Mouse (Mus musculus) limb, embryonic 15.5 days (tissue): Measurements from ENCODE around the gene Tcf25. TPM values are rescaled to one million over a fixed set of nuclear protein-coding genes. Genes with fewer than 3 reads are reported as not detected.
A peak's percentile ranks its signal among the peaks of the same experiment; 100 is the strongest.

Source experiments
- ATAC-seq: fragments of 200-750 bp; cut with Nextera tagmentation; 2 replicates; pipeline ENCODE4 v1.8.0; 2017; ENCODE audit warnings: low read depth, moderate TSS enrichment; ENCODE audit not compliant: insufficient number of reproducible peaks, low FRiP score, low TSS enrichment
- H3K27ac ChIP-seq: fragments of 300-500 bp; sonication (generic); 2 replicates; pipeline ENCODE4 v1.5.1; 2015; ENCODE audit warnings: moderate library complexity, mild to moderate bottlenecking, inconsistent platforms
- H3K27me3 ChIP-seq: fragments of 300-500 bp; sonication (generic); 2 replicates; pipeline ENCODE4 v1.6.1; 2015; ENCODE audit warnings: inconsistent platforms
- H3K36me3 ChIP-seq: fragments of 300-500 bp; sonication (generic); 2 replicates; pipeline ENCODE4 v1.6.1; 2015; ENCODE audit warnings: inconsistent platforms
- H3K4me1 ChIP-seq: fragments of 300-500 bp; sonication (generic); 2 replicates; pipeline ENCODE4 v1.6.1; 2015; ENCODE audit warnings: inconsistent platforms
- H3K4me2 ChIP-seq: fragments of 300-500 bp; sonication (generic); 2 replicates; pipeline ENCODE4 v1.6.1; 2015; ENCODE audit warnings: mild to moderate bottlenecking, inconsistent platforms
- H3K4me3 ChIP-seq: fragments of 300-500 bp; sonication (generic); 2 replicates; pipeline ENCODE4 v1.5.1; 2015; ENCODE audit warnings: mild to moderate bottlenecking, inconsistent platforms
- H3K9ac ChIP-seq: fragments of 300-500 bp; sonication (generic); 2 replicates; pipeline ENCODE4 v1.6.1; 2015; ENCODE audit warnings: inconsistent platforms
- H3K9me3 ChIP-seq: fragments of 300-500 bp; sonication (generic); 2 replicates; pipeline ENCODE4 v1.6.1; 2016; ENCODE audit warnings: inconsistent platforms
- WGBS: fragments of 180-500 bp; shearing (Covaris S2); methylation state at CpG from one replicate; pipeline ENCODE4 v1.1.7; 2015; 5-methylcytosine and 5-hydroxymethylcytosine counted together
- polyA plus RNA-seq: library from polyadenylated mRNA; unstranded; fragments of >200 nt; fragmentation: Nextera tagmentation; extraction: Ambion mirVana; gene quantifications from 2 replicates; pipeline ENCODE4 v1.2.1, GENCODE M21; 2015

The Tcf25 gene
- polyA plus RNA-seq = 187 and 191 TPM in 2 replicates

- Histone ChIP-seq H3K4me2 (peak within 1 kb of the TSS; percentile 81), H3K27ac (peak within 1 kb of the TSS; percentile 98), H3K27me3 (no peaks in the 10 kb centered on the region), H3K36me3 (peaks cover 14% of the 10 kb centered on the region; the same call in 1 of the 2 replicates), H3K9ac (peak within 1 kb of the TSS; percentile 85), H3K4me3 (peak within 1 kb of the TSS; percentile 87), H3K4me1 (peaks cover 21% of the 10 kb centered on the region), H3K9me3 (no peaks in the 10 kb centered on the region)
- ATAC-seq = peak; percentile 84
- WGBS = under 1% methylated on average over 74 of the region's 75 CpGs
Observed at GRCm38 (mm10) chr8:123373403-123374238, at the start of gene Tcf25. Gene Tcf25 (plus strand): TSS chr8:123373753.

- peaks cover 22% of the 10 kb centered on the region for H3K27me3 ChIP-seq
- no peak overlapping the region for H3K9ac ChIP-seq
- peaks cover 15% of the 10 kb centered on the region for H3K4me1 ChIP-seq
- no peaks in the 10 kb centered on the region for H3K9me3 ChIP-seq
- no peak overlapping the region for H3K27ac ChIP-seq
- H3K4me2 ChIP-seq = no peak overlapping the region
- no peak for ATAC-seq
- H3K36me3 ChIP-seq = no peaks in the 10 kb centered on the region
- no peak overlapping the region for H3K4me3 ChIP-seq
- 86% methylated on average over 2 of the region's 2 CpGs for WGBS
Observed at GRCm38 (mm10) chr8:123328552-123328951, 45.0 kb upstream of the Tcf25 start.

- no peaks in the 10 kb centered on the region for H3K36me3 ChIP-seq
- ATAC-seq = no peak
- H3K27me3 ChIP-seq = peaks cover 30% of the 10 kb centered on the region
- no peak overlapping the region for H3K4me2 ChIP-seq
- H3K9me3 ChIP-seq = no peaks in the 10 kb centered on the region
- 83% methylated on average over 4 of the region's 4 CpGs for WGBS
- peaks cover 17% of the 10 kb centered on the region for H3K4me1 ChIP-seq
- no peak overlapping the region for H3K9ac ChIP-seq
- no peak overlapping the region for H3K4me3 ChIP-seq
- H3K27ac ChIP-seq = no peak overlapping the region
Observed at GRCm38 (mm10) chr8:123329350-123329749, 44.2 kb upstream of the Tcf25 start.

- no peak overlapping the region for H3K9ac ChIP-seq
- H3K4me2 ChIP-seq = no peak overlapping the region
- no peaks in the 10 kb centered on the region for H3K36me3 ChIP-seq
- peaks cover 17% of the 10 kb centered on the region for H3K4me1 ChIP-seq
- H3K27ac ChIP-seq = no peak overlapping the region
- WGBS = 73% methylated on average over 5 of the region's 5 CpGs
- no peak for ATAC-seq
- no peaks in the 10 kb centered on the region for H3K9me3 ChIP-seq
- H3K4me3 ChIP-seq = no peak overlapping the region
- H3K27me3 ChIP-seq = peaks cover 35% of the 10 kb centered on the region
Observed at GRCm38 (mm10) chr8:123329961-123330360, 43.6 kb upstream of the Tcf25 start.

- Histone ChIP-seq H3K36me3 (no peaks in the 10 kb centered on the region), H3K4me3 (no peak overlapping the region), H3K4me2 (no peak overlapping the region), H3K9ac (no peak overlapping the region), H3K27me3 (peaks cover 35% of the 10 kb centered on the region), H3K27ac (no peak overlapping the region), H3K9me3 (no peaks in the 10 kb centered on the region), H3K4me1 (peaks cover 17% of the 10 kb centered on the region)
- no peak for ATAC-seq
- 68% methylated on average over 6 of the region's 6 CpGs for WGBS
Observed at GRCm38 (mm10) chr8:123330701-123331100, 42.9 kb upstream of the Tcf25 start.

GRCm38 (mm10) chr8:123331301-123331700, 42.3 kb upstream of the Tcf25 start:
- WGBS = 78% methylated on average over 2 of the region's 2 CpGs
- Histone ChIP-seq H3K9ac (no peak overlapping the region), H3K4me1 (peaks cover 17% of the 10 kb centered on the region), H3K27ac (no peak overlapping the region), H3K4me3 (no peak overlapping the region), H3K9me3 (no peaks in the 10 kb centered on the region), H3K27me3 (peaks cover 35% of the 10 kb centered on the region), H3K36me3 (no peaks in the 10 kb centered on the region), H3K4me2 (no peak overlapping the region)
- ATAC-seq = no peak

- Histone ChIP-seq H3K4me2 (peak overlapping the region; percentile 96; the same call in 1 of the 2 replicates), H3K9me3 (no peaks in the 10 kb centered on the region), H3K36me3 (no peaks in the 10 kb centered on the region), H3K4me1 (peaks cover 17% of the 10 kb centered on the region), H3K27ac (no peak overlapping the region), H3K9ac (no peak overlapping the region), H3K4me3 (peak overlapping the region; percentile 56), H3K27me3 (peaks cover 35% of the 10 kb centered on the region)
- ATAC-seq = no peak
- WGBS = 37% methylated on average over 8 of the region's 8 CpGs
Observed at GRCm38 (mm10) chr8:123331810-123332209, 41.7 kb upstream of the Tcf25 start.

GRCm38 (mm10) chr8:123332262-123333090, 41.1 kb upstream of the Tcf25 start, which contains the start of gene Spire2:
Gene Spire2 (plus strand): TSS chr8:123332713.
- Histone ChIP-seq H3K36me3 (no peaks in the 10 kb centered on the region), H3K4me3 (peak within 1 kb of the TSS; percentile 56), H3K4me2 (peak within 1 kb of the TSS; percentile 96), H3K9ac (0 out of 2 replicates have a peak within 1 kb of the TSS, but pooled peaks have one; percentile 14), H3K9me3 (no peaks in the 10 kb centered on the region), H3K27me3 (peaks cover 35% of the 10 kb centered on the region), H3K4me1 (peaks cover 17% of the 10 kb centered on the region), H3K27ac (no peak within 1 kb of the TSS)
- WGBS = under 1% methylated on average over 83 of the region's 85 CpGs
- ATAC-seq = peak; percentile 69

- 0 out of 2 replicates have a peak overlapping the region, but pooled peaks have one; percentile 14 for H3K9ac ChIP-seq
- WGBS = 3% methylated on average over 21 of the region's 21 CpGs
Observed at GRCm38 (mm10) chr8:123333091-123333587, 40.4 kb upstream of the Tcf25 start.

GRCm38 (mm10) chr8:123333864-123334263, 39.7 kb upstream of the Tcf25 start:
- H3K4me3 ChIP-seq = no peak overlapping the region
- no peak overlapping the region for H3K4me2 ChIP-seq
- no peaks in the 10 kb centered on the region for H3K9me3 ChIP-seq
- WGBS = 12% methylated on average over 7 of the region's 7 CpGs
- no peak overlapping the region for H3K9ac ChIP-seq
- peaks cover 35% of the 10 kb centered on the region for H3K27me3 ChIP-seq
- no peak for ATAC-seq
- peaks cover 17% of the 10 kb centered on the region for H3K4me1 ChIP-seq
- H3K36me3 ChIP-seq = no peaks in the 10 kb centered on the region
- no peak overlapping the region for H3K27ac ChIP-seq

More at GRCm38 (mm10) chr8:123333091-123333587, 40.4 kb upstream of the Tcf25 start:
- Histone ChIP-seq H3K4me3 (peak overlapping the region; percentile 56), H3K4me2 (peak overlapping the region; percentile 96), H3K4me1 (peaks cover 17% of the 10 kb centered on the region), H3K27me3 (peaks cover 35% of the 10 kb centered on the region), H3K36me3 (no peaks in the 10 kb centered on the region), H3K9me3 (no peaks in the 10 kb centered on the region), H3K27ac (no peak overlapping the region)
- no peak for ATAC-seq

- H3K9ac ChIP-seq = no peak overlapping the region
- H3K27ac ChIP-seq = no peak overlapping the region
- H3K4me2 ChIP-seq = no peak overlapping the region
- H3K4me1 ChIP-seq = peaks cover 17% of the 10 kb centered on the region
- no peaks in the 10 kb centered on the region for H3K36me3 ChIP-seq
- ATAC-seq = no peak
- no peaks in the 10 kb centered on the region for H3K9me3 ChIP-seq
- peaks cover 35% of the 10 kb centered on the region for H3K27me3 ChIP-seq
- WGBS = 6% methylated on average over 1 of the region's 1 CpGs
- H3K4me3 ChIP-seq = no peak overlapping the region
Observed at GRCm38 (mm10) chr8:123334467-123334866, 39.1 kb upstream of the Tcf25 start.
